Mouse (Mus musculus) kidney, postnatal 0 days (tissue): ENCODE results near the gene Cdc14b. TPM values are rescaled to one million over a fixed set of nuclear protein-coding genes. Genes with fewer than 3 reads are reported as not detected.

Experiments used
- ATAC-seq: fragments of 200-750 bp; cut with Nextera tagmentation; replicated peaks from 2 replicates; pipeline ENCODE4 v1.8.0; 2017; ENCODE audit warnings: low read depth, moderate number of reproducible peaks, moderate TSS enrichment, moderate library complexity; ENCODE audit not compliant: low FRiP score
- DNase-seq: peaks from one replicate; pipeline ENCODE4 v3.0.0-alpha.2; 2016; ENCODE audit warnings: low spot score
- H3K27ac ChIP-seq: fragments of 300-500 bp; sonication (generic); 2 replicates; pipeline ENCODE4 v1.5.1; 2014; ENCODE audit warnings: mild to moderate bottlenecking
- H3K27me3 ChIP-seq: fragments of 300-500 bp; sonication (generic); 2 replicates; pipeline ENCODE4 v1.6.1; 2014; ENCODE audit warnings: low read length, mixed read lengths; ENCODE audit not compliant: insufficient read depth
- H3K36me3 ChIP-seq: fragments of 300-500 bp; sonication (generic); 2 replicates; pipeline ENCODE4 v1.6.1; 2014; ENCODE audit warnings: low read length, mixed read lengths; ENCODE audit not compliant: insufficient read depth
- H3K4me1 ChIP-seq: fragments of 300-500 bp; sonication (generic); replicated peaks from 2 replicates; pipeline ENCODE4 v1.6.1; 2014; ENCODE audit warnings: antibody characterized with exemption, low read length, mixed read lengths; ENCODE audit not compliant: insufficient read depth
- H3K4me2 ChIP-seq: fragments of 300-500 bp; sonication (generic); 2 replicates; pipeline ENCODE4 v1.6.1; 2014; ENCODE audit warnings: mild to moderate bottlenecking, low read length, moderate library complexity, mixed read lengths
- H3K4me3 ChIP-seq: fragments of 300-500 bp; sonication (generic); replicated peaks from 2 replicates; pipeline ENCODE4 v1.5.1; 2014; ENCODE audit warnings: low read depth, low read length
- H3K9ac ChIP-seq: fragments of 300-500 bp; sonication (generic); 2 replicates; pipeline ENCODE4 v1.6.1; 2014; ENCODE audit warnings: low read depth, low read length
- H3K9me3 ChIP-seq: fragments of 300-500 bp; sonication (generic); replicated peaks from 2 replicates; pipeline ENCODE4 v1.6.1; 2016; ENCODE audit warnings: low read length, inconsistent platforms, mixed read lengths
- CTCF ChIP-seq: IDR thresholded peaks from 2 replicates; pipeline ENCODE4 v1.5.1; 2016; ENCODE audit warnings: antibody characterized with exemption, low read depth, mild to moderate bottlenecking, moderate library complexity
- WGBS: fragments of 180-500 bp; shearing (Covaris S2); extraction: QIAGEN DNeasy Blood & Tissue Kit; methylation state at CpG from one replicate; pipeline ENCODE4 v1.1.7; 2014; 5-methylcytosine and 5-hydroxymethylcytosine counted together
- polyA plus RNA-seq: library from polyadenylated mRNA; unstranded; fragments of >200 nt; fragmentation: Nextera tagmentation; extraction: Ambion mirVana; gene quantifications from 2 replicates; pipeline ENCODE4 v1.2.1, GENCODE M21; 2015

Gene Cdc14b
- 7.3 and 8.5 TPM in 2 replicates for polyA plus RNA-seq

- 1% methylated on average over 55 of the region's 57 CpGs for WGBS
- Histone ChIP-seq H3K9ac (peak within 1 kb of the TSS; percentile 65), H3K27me3 (no peaks in the 10 kb centered on the region), H3K4me2 (peak within 1 kb of the TSS; percentile 100), H3K4me1 (peaks cover 14% of the 10 kb centered on the region; the same call in 1 of the 2 replicates), H3K4me3 (peak within 1 kb of the TSS; percentile 77), H3K36me3 (no peaks in the 10 kb centered on the region), H3K27ac (no peak within 1 kb of the TSS), H3K9me3 (no peaks in the 10 kb centered on the region)
- TF ChIP-seq CTCF, result no peak
- peak; percentile 91 for ATAC-seq
- peak; percentile 78 for DNase-seq
Measured at GRCm38 (mm10) chr13:64274879-64275753, at the start of gene Cdc14b. TSS of gene Cdc14b (minus strand) at chr13:64275290.

GRCm38 (mm10) chr13:64322561-64323281 is 47.6 kb upstream of the Cdc14b start:
- no peaks in the 10 kb centered on the region for H3K9me3 ChIP-seq
- 77% methylated on average over 8 of the region's 8 CpGs for WGBS
- H3K4me3 ChIP-seq, result no peak overlapping the region
- no peaks in the 10 kb centered on the region for H3K36me3 ChIP-seq
- no peak for TF ChIP-seq CTCF
- H3K27me3 ChIP-seq, result no peaks in the 10 kb centered on the region
- H3K4me1 ChIP-seq, result no peaks in the 10 kb centered on the region
- no peak overlapping the region for H3K27ac ChIP-seq
- ATAC-seq (no peak), DNase-seq (no peak)
- no peak overlapping the region for H3K9ac ChIP-seq
- no peak overlapping the region for H3K4me2 ChIP-seq

GRCm38 (mm10) chr13:64320334-64320733 is 45.2 kb upstream of the Cdc14b start:
- Histone ChIP-seq H3K4me3 (no peak overlapping the region), H3K4me2 (no peak overlapping the region), H3K9me3 (no peaks in the 10 kb centered on the region), H3K9ac (no peak overlapping the region), H3K4me1 (no peaks in the 10 kb centered on the region), H3K27ac (no peak overlapping the region), H3K27me3 (no peaks in the 10 kb centered on the region), H3K36me3 (no peaks in the 10 kb centered on the region)
- no peak for TF ChIP-seq CTCF
- no peak for DNase-seq
- WGBS, result 70% methylated on average over 8 of the region's 8 CpGs
- no peak for ATAC-seq

- Histone ChIP-seq H3K27me3 (no peaks in the 10 kb centered on the region), H3K27ac (no peak overlapping the region), H3K4me1 (no peaks in the 10 kb centered on the region), H3K4me3 (no peak overlapping the region), H3K36me3 (no peaks in the 10 kb centered on the region), H3K9ac (no peak overlapping the region), H3K4me2 (no peak overlapping the region), H3K9me3 (no peaks in the 10 kb centered on the region)
- TF ChIP-seq CTCF, result 0 out of 2 replicates have a peak, but pooled peaks have one; percentile 18
- DNase-seq (no peak), ATAC-seq (no peak)
Measured at GRCm38 (mm10) chr13:64319782-64320181, 44.7 kb upstream of the Cdc14b start.

GRCm38 (mm10) chr13:64318355-64318754 is 43.3 kb upstream of the Cdc14b start:
- H3K36me3 ChIP-seq, result no peaks in the 10 kb centered on the region
- ATAC-seq (no peak), DNase-seq (peak; percentile 11)
- no peak overlapping the region for H3K9ac ChIP-seq
- no peaks in the 10 kb centered on the region for H3K27me3 ChIP-seq
- no peaks in the 10 kb centered on the region for H3K9me3 ChIP-seq
- no peaks in the 10 kb centered on the region for H3K4me1 ChIP-seq
- no peak overlapping the region for H3K4me3 ChIP-seq
- no peak overlapping the region for H3K4me2 ChIP-seq
- TF ChIP-seq CTCF, result no peak
- no peak overlapping the region for H3K27ac ChIP-seq
- 28% methylated on average over 2 of the region's 2 CpGs for WGBS

GRCm38 (mm10) chr13:64315483-64316050 is 40.5 kb upstream of the Cdc14b start:
- H3K27ac ChIP-seq, result no peak overlapping the region
- no peaks in the 10 kb centered on the region for H3K27me3 ChIP-seq
- no peak overlapping the region for H3K4me3 ChIP-seq
- WGBS, result 0% methylated on average over 3 of the region's 3 CpGs
- no peak overlapping the region for H3K4me2 ChIP-seq
- H3K9me3 ChIP-seq, result no peaks in the 10 kb centered on the region
- DNase-seq (peak; percentile 93), ATAC-seq (no peak; the same call in 1 of the 2 replicates)
- no peak overlapping the region for H3K9ac ChIP-seq
- H3K36me3 ChIP-seq, result no peaks in the 10 kb centered on the region
- peak; percentile 83 for TF ChIP-seq CTCF
- H3K4me1 ChIP-seq, result no peaks in the 10 kb centered on the region
